Mouse (Mus musculus): Measurements from ENCODE around the gene Rassf3. TPM values are rescaled to one million over a fixed set of nuclear protein-coding genes. Genes with fewer than 3 reads are reported as not detected.

Rassf3 gene
- polyA plus RNA-seq, 2 experiments, result 20.7 to 23.2 TPM

DNA sequence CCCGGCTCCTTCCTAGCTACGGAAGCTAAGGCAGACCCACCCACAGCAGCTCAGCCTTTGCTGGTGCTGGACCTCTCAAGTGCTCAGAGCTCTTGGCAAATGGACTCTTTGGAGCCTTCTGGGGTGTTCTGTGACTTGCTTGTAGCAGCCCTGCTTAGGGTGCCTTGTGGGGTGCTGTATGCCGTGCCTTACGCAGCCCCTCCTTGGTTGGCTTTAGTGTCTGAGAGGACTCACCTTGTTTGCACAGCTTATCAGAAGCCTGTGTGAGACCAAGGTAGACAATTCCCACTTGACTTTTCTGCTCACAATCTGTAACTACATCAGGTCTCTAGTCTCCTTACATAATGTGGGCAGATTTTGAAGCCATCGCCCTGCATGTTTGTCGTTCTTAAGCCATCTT, 90.5 kb downstream of the Rassf3 start:
- WGBS, result 96% methylated on average over 6 of the region's 6 CpGs
- H3K27ac ChIP-seq (replicated peaks; ENCODE audit: low read depth, low read length), result no peak overlapping the region

DNA sequence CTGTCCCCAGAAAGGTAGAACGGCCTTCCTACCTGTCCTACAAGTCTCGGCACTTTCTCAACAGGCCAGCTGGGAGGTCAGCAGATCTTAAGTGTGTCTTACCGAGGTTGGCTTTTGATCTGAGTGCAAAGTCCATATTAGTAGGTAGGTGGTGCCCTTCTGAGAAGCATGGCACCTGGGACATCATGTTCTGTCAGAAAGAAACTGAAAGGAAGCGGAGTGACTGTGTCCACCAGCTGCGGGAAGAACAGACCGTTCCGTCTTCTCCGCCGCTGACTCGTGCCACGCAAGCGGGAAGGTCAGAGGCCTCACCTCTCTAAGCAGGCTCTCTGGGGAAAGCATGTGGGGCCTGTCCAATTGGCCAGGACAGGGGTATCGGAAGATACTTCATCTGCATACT, 91.4 kb downstream of the Rassf3 start:
- Histone ChIP-seq H3K9ac (ENCODE audit: low read depth, low read length, severe bottlenecking) (no peak overlapping the region), H3K4me3 (replicated peaks; ENCODE audit: low read length) (no peak overlapping the region), H3K4me1 (ENCODE audit: control insufficient read depth, insufficient read depth, low read length) (peaks cover 2% of the 10 kb centered on the region; the same call in 1 of the 2 replicates), H3K4me2 (replicated peaks; ENCODE audit: low read depth, low read length, severe bottlenecking) (no peak overlapping the region), H3K36me3 (ENCODE audit: control insufficient read depth, insufficient read depth, low read length) (peaks cover 86% of the 10 kb centered on the region), H3K9me3 (ENCODE audit: control insufficient read depth, low read length) (no peaks in the 10 kb centered on the region), H3K27me3 (ENCODE audit: control insufficient read depth, insufficient read depth, low read length) (no peaks in the 10 kb centered on the region), H3K27ac (replicated peaks; ENCODE audit: low read depth, low read length) (no peak overlapping the region)
- DNase-seq (ENCODE audit: low spot score), result no peak
- 90% methylated on average over 13 of the region's 13 CpGs for WGBS
- ATAC-seq (ENCODE audit: low FRiP score, low read depth), result no peak
- no peak for TF ChIP-seq POLR2A (IDR thresholded peaks at IDR 0.05; ENCODE audit: borderline replicate concordance, extremely low read depth, insufficient read depth, insufficient read length)

More for the DNA sequence above, 90.5 kb downstream of the Rassf3 start:
- H3K9ac ChIP-seq (ENCODE audit: low read depth, low read length, severe bottlenecking), result no peak overlapping the region
- ATAC-seq (ENCODE audit: low FRiP score, low read depth), result no peak
- peaks cover 86% of the 10 kb centered on the region for H3K36me3 ChIP-seq (ENCODE audit: control insufficient read depth, insufficient read depth, low read length)
- no peak for DNase-seq (ENCODE audit: low spot score)
- H3K27me3 ChIP-seq (ENCODE audit: control insufficient read depth, insufficient read depth, low read length), result no peaks in the 10 kb centered on the region
- H3K4me3 ChIP-seq (replicated peaks; ENCODE audit: low read length), result no peak overlapping the region
- no peak for TF ChIP-seq POLR2A (IDR thresholded peaks at IDR 0.05; ENCODE audit: borderline replicate concordance, extremely low read depth, insufficient read depth, insufficient read length)
- no peaks in the 10 kb centered on the region for H3K9me3 ChIP-seq (ENCODE audit: control insufficient read depth, low read length)
- H3K4me2 ChIP-seq (replicated peaks; ENCODE audit: low read depth, low read length, severe bottlenecking), result no peak overlapping the region
- peaks cover 2% of the 10 kb centered on the region; the same call in 1 of the 2 replicates for H3K4me1 ChIP-seq (ENCODE audit: control insufficient read depth, insufficient read depth, low read length)

DNA sequence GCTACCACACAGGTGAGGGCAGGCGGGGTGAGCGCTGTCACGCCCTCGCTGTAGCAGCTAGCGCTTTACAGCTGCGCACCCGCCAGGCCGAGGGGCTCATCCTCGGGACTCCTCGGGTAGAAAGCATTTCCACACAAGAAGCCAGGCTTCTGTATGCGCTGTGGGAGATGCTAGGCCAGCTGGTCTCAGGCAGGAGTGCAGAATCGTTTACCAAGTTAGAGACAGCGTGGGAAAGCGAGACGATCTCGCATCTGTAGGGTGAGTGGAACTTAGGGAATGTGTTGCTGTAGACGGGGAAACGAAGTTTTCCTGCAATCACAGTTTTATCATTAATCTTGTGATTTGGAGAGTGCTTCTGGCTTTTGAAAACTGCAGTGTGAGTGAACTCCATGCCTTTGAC, 94.9 kb downstream of the Rassf3 start:
- Histone ChIP-seq H3K27me3 (ENCODE audit: control insufficient read depth, insufficient read depth, low read length) (no peaks in the 10 kb centered on the region), H3K4me2 (replicated peaks; ENCODE audit: low read depth, low read length, severe bottlenecking) (no peak overlapping the region), H3K36me3 (ENCODE audit: control insufficient read depth, insufficient read depth, low read length) (peaks cover 87% of the 10 kb centered on the region), H3K4me1 (ENCODE audit: control insufficient read depth, insufficient read depth, low read length) (peaks cover 2% of the 10 kb centered on the region; the same call in 1 of the 2 replicates), H3K4me3 (replicated peaks; ENCODE audit: low read length) (no peak overlapping the region), H3K9ac (ENCODE audit: low read depth, low read length, severe bottlenecking) (no peak overlapping the region), H3K27ac (replicated peaks; ENCODE audit: low read depth, low read length) (no peak overlapping the region), H3K9me3 (ENCODE audit: control insufficient read depth, low read length) (no peaks in the 10 kb centered on the region)
- WGBS, result 93% methylated on average over 18 of the region's 18 CpGs
- ATAC-seq (ENCODE audit: low FRiP score, low read depth) (no peak), DNase-seq (ENCODE audit: low spot score) (no peak)
- no peak for TF ChIP-seq POLR2A (IDR thresholded peaks at IDR 0.05; ENCODE audit: borderline replicate concordance, extremely low read depth, insufficient read depth, insufficient read length)

- Histone ChIP-seq H3K9me3 (ENCODE audit: control insufficient read depth, low read length) (no peaks in the 10 kb centered on the region), H3K27ac (replicated peaks; ENCODE audit: low read depth, low read length) (no peak overlapping the region), H3K9ac (ENCODE audit: low read depth, low read length, severe bottlenecking) (no peak overlapping the region), H3K4me1 (ENCODE audit: control insufficient read depth, insufficient read depth, low read length) (no peaks in the 10 kb centered on the region), H3K4me2 (replicated peaks; ENCODE audit: low read depth, low read length, severe bottlenecking) (no peak overlapping the region), H3K4me3 (replicated peaks; ENCODE audit: low read length) (no peak overlapping the region), H3K27me3 (ENCODE audit: control insufficient read depth, insufficient read depth, low read length) (no peaks in the 10 kb centered on the region), H3K36me3 (ENCODE audit: control insufficient read depth, insufficient read depth, low read length) (peaks cover 90% of the 10 kb centered on the region)
- 94% methylated on average over 3 of the region's 3 CpGs for WGBS
- no peak for DNase-seq (ENCODE audit: low spot score)
- no peak for TF ChIP-seq POLR2A (IDR thresholded peaks at IDR 0.05; ENCODE audit: borderline replicate concordance, extremely low read depth, insufficient read depth, insufficient read length)
- ATAC-seq (ENCODE audit: low FRiP score, low read depth), result no peak
Measured at GRCm38 (mm10) chr10:121379387-121379786, 96.8 kb downstream of the Rassf3 start.

DNA sequence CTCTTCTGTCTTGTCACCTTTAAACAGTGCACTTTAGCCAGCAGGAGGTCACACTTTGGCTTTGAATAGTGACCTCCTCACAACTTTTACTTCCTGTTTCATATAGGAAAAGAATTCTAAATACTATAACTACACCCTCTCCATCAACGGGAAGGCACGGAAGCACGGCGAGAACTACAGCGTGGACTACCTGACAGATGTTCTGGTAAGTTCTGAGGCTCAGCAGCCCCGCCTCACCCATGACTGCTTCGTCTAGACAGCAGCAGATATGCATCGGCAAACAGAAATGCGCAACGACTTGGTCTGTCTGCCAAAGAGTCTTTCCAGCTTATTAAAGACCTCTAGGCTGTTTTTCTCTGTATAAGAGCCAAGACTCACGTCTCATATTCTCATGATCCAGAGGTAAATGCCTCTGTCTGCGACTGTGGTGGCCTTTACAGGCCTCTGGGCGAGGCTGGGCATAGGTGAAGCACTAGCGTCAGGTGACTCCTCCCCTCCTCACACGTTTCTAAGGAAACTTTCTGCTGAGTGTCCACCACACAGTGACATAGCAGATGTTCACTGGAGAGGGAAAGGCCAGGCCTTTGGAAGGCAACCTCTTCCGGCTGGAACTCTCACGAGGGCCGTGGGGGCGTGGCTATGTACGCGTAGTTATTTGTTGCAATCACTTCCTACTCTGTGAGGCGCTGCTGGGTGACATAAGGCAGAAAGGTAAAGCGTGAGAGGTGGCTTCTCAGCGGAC, 99.4 kb downstream of the Rassf3 start:
- Histone ChIP-seq H3K4me1 (ENCODE audit: control insufficient read depth, insufficient read depth, low read length) (no peaks in the 10 kb centered on the region), H3K4me3 (replicated peaks; ENCODE audit: low read length) (no peak overlapping the region), H3K36me3 (ENCODE audit: control insufficient read depth, insufficient read depth, low read length) (peaks cover 84% of the 10 kb centered on the region), H3K9ac (ENCODE audit: low read depth, low read length, severe bottlenecking) (no peak overlapping the region), H3K27ac (replicated peaks; ENCODE audit: low read depth, low read length) (no peak overlapping the region), H3K9me3 (ENCODE audit: control insufficient read depth, low read length) (no peaks in the 10 kb centered on the region), H3K27me3 (ENCODE audit: control insufficient read depth, insufficient read depth, low read length) (no peaks in the 10 kb centered on the region), H3K4me2 (replicated peaks; ENCODE audit: low read depth, low read length, severe bottlenecking) (no peak overlapping the region)
- DNase-seq (ENCODE audit: low spot score), result no peak
- TF ChIP-seq POLR2A (IDR thresholded peaks at IDR 0.05; ENCODE audit: borderline replicate concordance, extremely low read depth, insufficient read depth, insufficient read length), result no peak
- 87% methylated on average over 24 of the region's 24 CpGs for WGBS
- no peak for ATAC-seq (ENCODE audit: low FRiP score, low read depth)
